Mouse (Mus musculus): Measurements from ENCODE around the gene Gm28729.
"Not testable (repeated sequence)": the region's sequence is repeated elsewhere in the genome, so short reads cannot be mapped to it uniquely, and the experiment has no call there.

Gene Gm28729

DNA sequence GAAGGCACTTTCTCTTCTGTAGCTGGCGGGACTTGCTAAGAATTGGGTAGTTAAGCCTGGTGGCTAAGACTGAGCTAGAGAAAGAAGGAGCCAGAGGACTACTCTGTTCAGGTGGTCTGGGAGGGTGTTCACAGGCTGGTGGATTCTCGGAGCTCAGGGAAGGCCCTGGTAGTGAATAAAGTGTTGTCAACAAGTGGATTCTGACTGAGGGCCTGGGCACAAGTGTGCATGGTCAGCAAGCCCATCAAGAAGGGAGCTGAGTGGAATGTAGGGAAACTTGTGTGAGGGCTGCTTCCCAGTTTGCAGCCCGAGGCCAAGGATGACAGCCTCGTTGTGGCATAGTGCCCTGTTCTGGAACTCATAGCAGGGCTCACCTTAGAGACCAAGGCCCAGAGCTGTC lies 9.2 kb upstream of the Gm28729 start:
- no peak for DNase-seq (ENCODE audit: low read depth, low spot score)
- no peaks in the 10 kb centered on the region for H3K27me3 ChIP-seq (ENCODE audit: control insufficient read depth, insufficient read depth, low read length, poor library complexity, severe bottlenecking)
- no peaks in the 10 kb centered on the region for H3K36me3 ChIP-seq (ENCODE audit: control insufficient read depth, insufficient read depth, low read length, poor library complexity, severe bottlenecking)

DNA sequence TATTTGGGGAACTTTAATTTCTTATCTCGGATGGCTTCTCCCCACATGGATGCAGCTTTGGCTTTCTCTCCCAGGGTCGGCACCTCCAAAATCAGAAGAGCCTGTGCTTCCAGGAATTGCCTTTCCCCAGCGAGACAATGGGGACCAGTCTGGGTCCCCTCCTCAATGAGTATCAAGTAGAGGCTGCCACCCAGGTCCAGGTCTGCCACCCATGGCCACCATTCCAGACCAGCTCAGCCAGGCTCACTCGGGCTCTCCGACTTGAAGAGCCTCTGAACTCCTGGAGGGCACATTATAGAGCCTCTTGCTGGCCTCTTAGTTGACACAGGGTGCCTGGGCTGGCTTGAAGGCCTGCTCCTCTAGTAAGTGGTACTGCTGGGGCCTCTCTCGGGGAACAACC lies 8.4 kb upstream of the Gm28729 start:
- Histone ChIP-seq H3K27me3 (ENCODE audit: control insufficient read depth, insufficient read depth, low read length, poor library complexity, severe bottlenecking) (no peaks in the 10 kb centered on the region), H3K36me3 (ENCODE audit: control insufficient read depth, insufficient read depth, low read length, poor library complexity, severe bottlenecking) (no peaks in the 10 kb centered on the region)
- no peak for DNase-seq (ENCODE audit: low read depth, low spot score)

DNA sequence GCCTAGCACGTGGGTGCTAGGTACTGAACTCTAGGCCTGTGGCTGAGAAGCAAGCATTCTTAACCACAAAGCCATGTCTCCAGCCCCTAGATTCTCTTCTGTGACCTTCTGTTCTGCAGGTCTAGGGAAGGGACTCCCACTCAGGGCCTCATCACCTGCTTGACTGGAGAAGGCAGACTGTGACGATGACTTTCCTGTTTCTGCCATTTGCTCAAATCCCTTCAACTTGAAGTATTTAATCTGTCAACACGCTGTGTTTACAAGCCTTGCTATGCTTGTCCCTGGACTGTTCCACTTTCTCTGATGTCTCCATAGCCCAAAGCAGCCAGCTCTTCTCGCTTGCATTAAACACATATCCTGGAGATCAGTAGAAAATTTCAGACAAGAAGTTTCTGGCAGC lies 7.5 kb upstream of the Gm28729 start:
- H3K27me3 ChIP-seq (ENCODE audit: control insufficient read depth, insufficient read depth, low read length, poor library complexity, severe bottlenecking) = no peaks in the 10 kb centered on the region
- no peak for DNase-seq (ENCODE audit: low read depth, low spot score)
- no peaks in the 10 kb centered on the region for H3K36me3 ChIP-seq (ENCODE audit: control insufficient read depth, insufficient read depth, low read length, poor library complexity, severe bottlenecking)

DNA sequence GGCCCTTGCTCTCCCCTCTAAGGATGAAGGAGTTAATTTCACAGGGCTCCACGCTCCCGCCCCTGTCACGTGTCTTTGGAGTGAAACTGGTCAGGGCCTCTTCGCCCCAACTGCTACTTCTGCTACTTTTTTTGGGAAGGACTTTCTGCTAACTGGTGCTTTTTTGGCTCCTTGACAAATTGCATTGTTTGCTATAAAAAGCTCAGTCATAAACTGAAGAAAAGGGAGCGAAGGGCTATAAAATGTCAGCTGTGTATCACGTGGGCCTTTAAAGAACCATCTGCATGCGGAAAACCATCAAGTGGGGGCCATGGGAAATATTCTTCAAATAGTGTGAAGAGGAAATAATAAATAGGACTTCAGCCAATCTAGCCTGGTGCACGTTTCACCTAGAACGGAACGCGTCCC lies 5.6 kb upstream of the Gm28729 start:
- Histone ChIP-seq H3K27me3 (ENCODE audit: control insufficient read depth, insufficient read depth, low read length, poor library complexity, severe bottlenecking) (no peaks in the 10 kb centered on the region), H3K36me3 (ENCODE audit: control insufficient read depth, insufficient read depth, low read length, poor library complexity, severe bottlenecking) (no peaks in the 10 kb centered on the region)
- DNase-seq (ENCODE audit: low read depth, low spot score) = no peak

DNA sequence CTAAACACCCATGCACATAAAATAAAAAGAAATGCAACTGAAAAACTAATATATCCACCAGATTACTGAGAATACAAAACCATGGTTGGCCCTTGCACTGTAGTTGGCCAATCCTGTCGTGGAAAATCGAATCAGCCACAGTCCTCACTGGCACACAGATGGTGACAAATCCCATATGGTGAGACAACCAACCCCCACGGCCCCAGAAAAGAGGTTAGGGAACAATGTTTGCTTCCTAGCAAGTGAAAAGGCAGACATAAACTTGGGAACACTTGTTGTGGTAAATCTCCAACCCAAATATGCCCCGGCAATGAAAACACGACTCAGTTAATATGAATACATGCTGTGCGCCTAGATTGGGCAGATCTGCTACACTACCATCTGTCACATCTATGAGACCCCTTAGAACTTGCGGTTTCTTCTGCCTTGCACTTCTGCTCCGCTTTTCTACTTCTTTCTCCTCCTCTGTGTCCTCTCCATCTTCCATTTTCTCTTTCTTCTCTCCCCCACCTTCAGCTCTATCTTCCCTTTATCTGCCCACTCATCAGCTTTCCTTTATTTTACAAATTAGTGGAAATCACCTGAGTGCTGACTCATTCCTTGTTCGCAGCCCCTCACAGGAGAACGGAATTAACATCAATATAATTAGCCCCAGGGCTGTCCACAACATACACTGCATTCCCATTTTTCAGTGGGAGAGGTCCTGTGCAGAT lies 5.1 kb upstream of the Gm28729 start:
- Histone ChIP-seq H3K27me3 (ENCODE audit: control insufficient read depth, insufficient read depth, low read length, poor library complexity, severe bottlenecking) (no peaks in the 10 kb centered on the region), H3K36me3 (ENCODE audit: control insufficient read depth, insufficient read depth, low read length, poor library complexity, severe bottlenecking) (no peaks in the 10 kb centered on the region)
- no peak for DNase-seq (ENCODE audit: low read depth, low spot score)

DNA sequence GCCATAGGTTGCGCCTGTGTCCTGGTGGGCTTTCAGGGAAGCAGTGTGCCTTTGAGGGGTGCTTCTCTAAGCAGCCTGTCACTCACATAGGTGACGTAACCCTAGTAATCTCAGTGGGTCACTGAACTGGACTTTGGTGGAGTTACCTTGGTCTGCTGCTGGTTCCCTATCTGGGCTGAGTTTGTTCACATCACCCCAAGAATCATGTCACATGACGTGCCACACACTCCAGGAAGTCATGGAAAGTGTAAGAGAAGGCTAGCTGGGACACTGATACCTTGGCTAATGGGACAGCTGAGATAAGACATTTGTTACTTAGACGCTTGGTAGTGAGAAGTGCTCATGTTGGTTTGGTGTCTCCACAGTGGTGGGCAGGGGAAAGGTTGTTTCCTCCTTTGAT lies 947 bp upstream of the Gm28729 start:
- no peak for DNase-seq (ENCODE audit: low read depth, low spot score)
- no peaks in the 10 kb centered on the region for H3K36me3 ChIP-seq (ENCODE audit: control insufficient read depth, insufficient read depth, low read length, poor library complexity, severe bottlenecking)
- no peaks in the 10 kb centered on the region for H3K27me3 ChIP-seq (ENCODE audit: control insufficient read depth, insufficient read depth, low read length, poor library complexity, severe bottlenecking)

DNA sequence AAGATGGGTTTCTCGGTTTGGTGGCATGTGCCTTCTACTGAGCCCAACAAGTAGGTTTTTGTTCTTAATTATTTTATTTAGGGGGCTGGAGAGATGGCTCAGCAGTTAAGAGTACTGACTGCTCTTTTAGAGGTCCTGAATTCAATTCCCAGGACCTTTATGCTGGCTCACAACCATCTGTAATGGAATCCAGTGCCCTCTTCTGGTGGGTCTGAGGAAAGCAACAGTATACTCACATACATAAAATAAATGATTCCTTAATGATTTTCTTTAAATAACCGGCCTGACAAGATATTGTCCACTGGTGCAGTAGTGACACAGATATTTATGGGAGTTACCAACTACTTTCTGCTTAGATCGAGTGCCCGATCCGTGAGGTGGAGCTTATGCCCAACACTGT lies 1.9 kb downstream of the Gm28729 start:
- Histone ChIP-seq H3K27me3 (ENCODE audit: control insufficient read depth, insufficient read depth, low read length, poor library complexity, severe bottlenecking) (no peaks in the 10 kb centered on the region), H3K36me3 (ENCODE audit: control insufficient read depth, insufficient read depth, low read length, poor library complexity, severe bottlenecking) (no peaks in the 10 kb centered on the region)
- DNase-seq (ENCODE audit: low read depth, low spot score) = no peak

DNA sequence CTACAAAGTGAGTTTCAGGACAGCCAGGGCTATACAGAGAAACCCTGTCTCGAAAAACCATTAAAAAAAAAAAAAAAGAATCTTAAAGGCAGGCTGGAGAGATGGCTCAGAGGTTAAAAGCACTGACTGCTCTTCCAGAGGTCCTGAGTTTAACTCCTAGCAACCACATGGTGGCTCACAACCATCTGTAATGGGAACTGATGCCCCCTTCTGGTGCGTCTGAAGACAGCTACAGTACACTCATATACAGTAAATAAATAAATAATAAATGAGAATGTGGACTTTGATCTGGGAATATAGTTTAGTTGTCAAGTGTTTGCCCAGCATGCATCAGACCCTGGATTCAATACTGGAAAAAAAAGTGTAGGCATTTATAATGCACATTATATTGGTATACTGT lies 3.5 kb downstream of the Gm28729 start:
- not testable (repeated sequence) for DNase-seq (ENCODE audit: low read depth, low spot score)

DNA sequence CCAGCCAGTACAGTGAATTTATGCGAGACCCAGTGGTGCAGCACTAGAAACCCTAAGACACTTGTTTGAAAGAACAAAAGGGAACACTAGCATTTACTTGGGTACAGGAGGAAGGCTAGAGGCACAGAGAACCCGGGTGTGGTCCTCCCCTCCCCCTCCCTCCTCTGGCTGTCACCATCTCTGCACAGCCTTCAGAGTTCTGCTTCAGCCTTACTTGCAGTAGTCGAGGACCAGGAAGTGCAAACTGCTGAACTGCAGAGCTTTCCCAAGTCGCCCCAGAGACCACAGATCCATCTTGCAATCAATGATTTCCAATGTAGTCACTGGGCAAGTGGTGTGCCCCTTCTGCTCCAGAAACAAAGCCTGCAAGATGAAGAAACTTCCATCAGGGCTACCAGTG lies 7.6 kb downstream of the Gm28729 start:
- DNase-seq (ENCODE audit: low read depth, low spot score) = no peak
- Histone ChIP-seq H3K36me3 (ENCODE audit: control insufficient read depth, insufficient read depth, low read length, poor library complexity, severe bottlenecking) (no peaks in the 10 kb centered on the region), H3K27me3 (ENCODE audit: control insufficient read depth, insufficient read depth, low read length, poor library complexity, severe bottlenecking) (no peaks in the 10 kb centered on the region)

More for the DNA sequence above, 3.5 kb downstream of the Gm28729 start:
- H3K27me3 ChIP-seq (ENCODE audit: control insufficient read depth, insufficient read depth, low read length, poor library complexity, severe bottlenecking); H3K36me3 ChIP-seq (ENCODE audit: control insufficient read depth, insufficient read depth, low read length, poor library complexity, severe bottlenecking): not testable (repeated sequence)

DNA sequence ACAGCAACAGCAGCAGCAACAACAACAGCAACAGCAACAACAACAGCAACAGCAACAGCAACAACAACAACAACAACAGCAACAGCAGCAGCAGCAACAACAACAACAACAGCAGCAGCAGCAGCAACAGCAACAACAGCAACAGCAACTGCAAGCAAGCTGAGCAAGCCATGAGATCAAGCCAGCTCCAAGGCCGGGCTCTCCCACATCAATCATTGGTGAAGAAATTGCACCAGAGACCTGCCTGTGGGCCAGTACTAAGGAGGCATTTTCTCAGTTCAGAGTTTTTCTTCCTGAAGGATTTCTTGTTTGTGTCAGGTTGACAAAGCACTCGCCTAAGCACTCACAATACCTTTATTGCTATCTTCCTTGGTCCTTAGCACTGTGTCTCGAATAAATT lies 8.3 kb downstream of the Gm28729 start:
- no peak for DNase-seq (ENCODE audit: low read depth, low spot score)
- no peaks in the 10 kb centered on the region for H3K36me3 ChIP-seq (ENCODE audit: control insufficient read depth, insufficient read depth, low read length, poor library complexity, severe bottlenecking)
- H3K27me3 ChIP-seq (ENCODE audit: control insufficient read depth, insufficient read depth, low read length, poor library complexity, severe bottlenecking) = no peaks in the 10 kb centered on the region

DNA sequence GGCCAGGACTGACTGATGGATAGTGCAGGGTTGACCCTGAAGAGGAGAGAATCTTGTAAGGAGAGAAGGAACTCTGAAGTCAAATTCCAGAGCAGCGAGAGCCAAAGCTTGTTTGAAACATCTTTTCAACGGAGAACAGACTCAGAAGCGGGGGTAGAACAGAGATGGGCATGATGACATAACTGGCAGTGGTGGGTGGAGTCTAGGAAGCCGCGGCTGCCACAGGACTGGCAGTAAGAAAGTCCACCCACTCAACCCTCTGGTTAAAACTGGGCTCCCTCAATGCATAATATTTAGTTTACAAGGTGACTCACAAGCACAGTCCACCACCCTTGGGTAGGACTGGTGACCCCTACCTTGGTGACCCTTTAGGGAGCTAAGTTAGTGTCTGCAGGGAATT lies 9.3 kb downstream of the Gm28729 start:
- DNase-seq (ENCODE audit: low read depth, low spot score) = no peak
- no peaks in the 10 kb centered on the region for H3K36me3 ChIP-seq (ENCODE audit: control insufficient read depth, insufficient read depth, low read length, poor library complexity, severe bottlenecking)

DNA sequence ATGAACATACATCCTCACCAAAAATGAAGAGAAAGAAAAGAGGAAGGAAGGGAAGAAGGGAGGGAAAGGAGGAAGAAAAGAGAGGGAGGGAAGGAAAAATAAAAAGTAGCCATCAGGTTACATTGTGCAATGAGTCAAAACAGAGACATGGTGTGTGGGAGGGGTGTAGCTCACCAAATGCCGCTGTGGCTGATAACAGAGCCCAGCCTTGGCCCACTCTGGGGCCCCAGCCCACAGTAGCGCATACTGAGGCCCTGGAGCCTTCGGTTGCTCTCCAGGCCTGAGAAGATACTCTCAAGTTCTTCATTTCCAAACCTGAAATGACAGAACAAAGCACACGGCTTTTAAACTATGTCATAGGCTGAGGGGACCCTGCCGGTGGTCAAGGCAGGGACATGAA lies 10.8 kb downstream of the Gm28729 start:
- no peaks in the 10 kb centered on the region for H3K36me3 ChIP-seq (ENCODE audit: control insufficient read depth, insufficient read depth, low read length, poor library complexity, severe bottlenecking)
- no peak for DNase-seq (ENCODE audit: low read depth, low spot score)
- no peaks in the 10 kb centered on the region for H3K27me3 ChIP-seq (ENCODE audit: control insufficient read depth, insufficient read depth, low read length, poor library complexity, severe bottlenecking)

More for the DNA sequence above, 9.3 kb downstream of the Gm28729 start:
- no peaks in the 10 kb centered on the region for H3K27me3 ChIP-seq (ENCODE audit: control insufficient read depth, insufficient read depth, low read length, poor library complexity, severe bottlenecking)

DNA sequence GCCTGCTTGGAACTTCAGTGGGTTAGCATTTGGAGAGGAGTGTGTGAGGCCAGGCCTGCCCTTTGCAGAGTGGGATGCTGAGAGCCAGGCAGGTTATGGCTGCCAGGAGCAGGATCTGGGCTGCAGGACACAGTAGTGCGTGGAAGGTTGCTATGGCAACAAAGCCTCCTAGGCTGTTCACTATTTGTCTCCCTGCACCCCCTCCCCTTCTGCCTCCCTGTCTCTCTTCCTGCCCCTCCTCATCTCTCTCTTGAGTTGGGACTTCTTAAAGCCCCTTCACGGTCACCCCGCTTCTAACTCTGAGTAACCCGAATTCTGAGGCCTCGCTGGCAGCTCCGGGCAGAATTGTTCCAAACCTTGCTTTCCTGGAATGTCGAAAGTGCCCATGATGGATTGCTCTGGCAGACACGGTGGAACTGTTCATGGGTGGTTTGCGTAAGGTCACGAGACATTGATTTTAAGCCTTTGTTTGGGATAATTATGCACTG lies 19.0 kb downstream of the Gm28729 start:
- no peak for DNase-seq (ENCODE audit: low read depth, low spot score)
- H3K27me3 ChIP-seq (ENCODE audit: control insufficient read depth, insufficient read depth, low read length, poor library complexity, severe bottlenecking) = no peaks in the 10 kb centered on the region
- H3K36me3 ChIP-seq (ENCODE audit: control insufficient read depth, insufficient read depth, low read length, poor library complexity, severe bottlenecking) = no peaks in the 10 kb centered on the region

DNA sequence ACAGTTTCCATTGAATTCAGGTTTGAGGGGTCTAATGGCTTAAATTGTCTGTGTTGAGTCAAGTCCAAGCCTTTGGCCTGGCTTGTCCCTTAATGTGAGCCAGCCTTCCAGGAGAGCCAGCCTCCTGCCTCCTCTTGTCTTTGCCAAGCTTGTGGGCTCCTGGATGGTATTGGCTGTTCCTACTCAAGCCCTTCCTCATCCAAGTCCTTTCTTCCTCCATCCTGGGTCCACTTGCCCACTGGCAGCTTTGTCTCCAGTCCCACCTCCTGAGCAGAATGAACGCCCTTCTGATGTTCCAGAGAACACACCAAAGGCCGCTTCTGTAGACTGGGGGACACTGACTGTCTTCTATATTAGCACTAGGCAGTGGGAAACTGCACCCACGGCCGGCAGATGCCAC lies 19.9 kb downstream of the Gm28729 start:
- no peaks in the 10 kb centered on the region for H3K36me3 ChIP-seq (ENCODE audit: control insufficient read depth, insufficient read depth, low read length, poor library complexity, severe bottlenecking)
- no peaks in the 10 kb centered on the region for H3K27me3 ChIP-seq (ENCODE audit: control insufficient read depth, insufficient read depth, low read length, poor library complexity, severe bottlenecking)
- no peak for DNase-seq (ENCODE audit: low read depth, low spot score)

DNA sequence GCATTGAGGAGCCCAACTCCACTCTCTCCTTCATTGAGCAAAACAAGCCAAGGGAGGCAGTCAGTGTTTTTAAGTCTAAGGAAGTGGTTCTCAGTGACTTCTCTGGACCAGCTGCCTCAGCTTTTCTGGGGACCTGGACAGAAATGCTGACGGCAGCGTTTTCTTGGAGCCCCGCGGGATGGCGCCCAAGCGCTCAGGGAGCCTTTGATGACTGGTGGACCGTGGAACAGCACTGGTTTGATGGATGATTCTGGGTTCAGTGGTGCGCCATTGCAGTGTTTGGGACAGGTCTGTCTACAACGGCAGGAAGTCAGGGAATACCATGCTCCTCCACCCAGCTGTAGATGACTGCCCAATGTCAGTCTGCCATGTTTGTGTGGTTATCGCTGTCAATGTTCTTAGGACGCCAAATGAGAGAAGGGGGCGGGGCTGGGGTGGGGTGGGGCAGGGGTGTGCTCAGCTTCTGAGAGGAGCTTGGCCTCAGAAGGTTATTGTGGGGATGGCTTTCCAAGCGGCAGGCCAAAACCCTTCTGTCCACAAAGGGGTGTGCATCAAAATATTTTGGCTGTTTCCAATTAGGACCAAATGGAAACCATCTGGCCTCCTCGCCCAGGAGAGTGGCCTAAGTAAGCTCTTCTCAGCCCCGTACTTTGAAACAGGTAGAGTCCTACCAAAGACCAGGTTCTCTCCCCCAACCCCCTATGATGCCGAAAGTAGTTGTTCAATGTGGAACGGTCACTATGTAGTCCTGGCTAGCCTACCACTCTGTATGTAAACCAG lies 20.8 kb downstream of the Gm28729 start:
- H3K36me3 ChIP-seq (ENCODE audit: control insufficient read depth, insufficient read depth, low read length, poor library complexity, severe bottlenecking) = no peaks in the 10 kb centered on the region
- DNase-seq (ENCODE audit: low read depth, low spot score) = no peak

More for the DNA sequence above, 20.8 kb downstream of the Gm28729 start:
- no peaks in the 10 kb centered on the region for H3K27me3 ChIP-seq (ENCODE audit: control insufficient read depth, insufficient read depth, low read length, poor library complexity, severe bottlenecking)
